Mouse (Mus musculus) induced T-regulatory cell, adult 2 months (primary cell): Measurements from ENCODE around the gene G430095P16Rik.

Experiments used
- DNase-seq: peaks from one replicate; pipeline ENCODE4 v3.0.0-alpha.2; 2012; ENCODE audit warnings: low read depth

G430095P16Rik gene

DNA sequence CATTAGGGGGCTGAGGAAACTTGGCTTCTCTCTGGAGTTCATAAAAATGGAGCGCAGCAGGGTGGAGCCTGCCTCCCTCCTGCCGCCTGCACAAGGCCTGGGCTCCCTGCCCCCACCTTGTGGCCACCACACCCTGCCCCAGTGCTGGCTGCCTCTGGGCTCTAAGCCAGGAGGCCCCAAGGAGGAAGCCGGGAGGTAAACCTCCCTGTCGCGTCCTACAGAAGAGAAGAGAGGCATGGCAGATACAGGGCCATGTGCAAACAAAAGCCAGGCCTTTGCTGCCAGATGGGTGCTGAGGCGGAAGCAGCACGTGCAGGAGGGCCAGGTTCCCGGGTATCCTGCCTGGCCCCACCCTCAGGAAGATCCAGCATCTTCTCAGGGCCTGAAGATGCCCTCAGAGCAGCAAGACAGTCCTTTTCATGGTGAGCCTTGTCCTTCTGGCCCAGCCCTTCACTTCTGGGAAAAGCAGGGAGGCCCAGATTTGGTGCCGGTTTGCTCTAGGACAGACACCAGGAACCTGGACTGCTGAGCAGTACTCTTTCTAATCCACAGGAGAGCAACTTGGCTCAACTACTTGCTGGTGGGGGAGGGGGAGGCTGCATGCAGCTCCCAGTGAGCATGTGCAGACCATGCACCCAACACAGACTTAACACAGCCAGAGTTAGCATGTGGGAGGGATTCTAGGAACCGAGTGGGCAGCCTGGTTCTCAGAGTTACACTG, at the start of gene G430095P16Rik:
Gene G430095P16Rik, plus strand, starts transcription at position 158 of the 721 bp plus-strand sequence.
- peak; percentile 81 for DNase-seq

DNA sequence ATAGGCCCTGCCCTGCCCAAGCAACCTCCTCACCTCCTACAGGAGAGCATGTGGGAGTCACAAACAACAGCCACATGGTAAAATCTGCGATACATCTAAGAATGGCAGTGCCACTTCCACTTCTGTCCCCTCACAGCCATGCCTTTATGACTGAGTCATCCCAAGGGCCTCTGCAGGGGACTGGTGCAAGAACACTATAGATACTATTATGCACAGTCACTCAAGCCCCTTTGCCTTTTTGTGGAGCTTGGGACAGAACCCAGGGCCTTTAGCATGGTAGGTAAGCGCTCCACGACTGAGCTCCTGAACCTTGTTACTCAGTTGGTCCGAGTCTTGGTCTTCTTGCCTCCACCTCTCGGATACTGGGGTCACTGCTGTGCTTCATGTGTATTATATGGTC, 45.5 kb upstream of the G430095P16Rik start:
- DNase-seq = no peak

DNA sequence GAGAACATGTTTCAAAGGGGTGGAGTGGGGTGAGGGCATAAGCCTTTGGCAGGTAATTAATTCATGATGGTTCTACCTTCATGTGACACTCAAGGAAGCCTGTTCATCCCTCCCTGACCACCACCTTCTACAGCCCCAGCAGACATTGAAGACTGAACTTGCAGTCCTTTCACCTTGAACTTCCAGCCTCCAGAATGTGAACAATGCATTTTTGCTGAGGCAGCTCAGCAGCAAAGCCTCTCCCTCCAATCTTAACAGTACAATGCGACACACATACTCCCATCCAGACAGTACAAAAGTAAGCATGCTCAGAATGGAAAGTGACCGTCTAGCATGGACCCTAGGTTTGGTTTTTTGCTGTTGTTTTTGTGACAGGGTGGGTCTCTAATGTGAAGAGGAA, 41.3 kb upstream of the G430095P16Rik start:
- no peak for DNase-seq

DNA sequence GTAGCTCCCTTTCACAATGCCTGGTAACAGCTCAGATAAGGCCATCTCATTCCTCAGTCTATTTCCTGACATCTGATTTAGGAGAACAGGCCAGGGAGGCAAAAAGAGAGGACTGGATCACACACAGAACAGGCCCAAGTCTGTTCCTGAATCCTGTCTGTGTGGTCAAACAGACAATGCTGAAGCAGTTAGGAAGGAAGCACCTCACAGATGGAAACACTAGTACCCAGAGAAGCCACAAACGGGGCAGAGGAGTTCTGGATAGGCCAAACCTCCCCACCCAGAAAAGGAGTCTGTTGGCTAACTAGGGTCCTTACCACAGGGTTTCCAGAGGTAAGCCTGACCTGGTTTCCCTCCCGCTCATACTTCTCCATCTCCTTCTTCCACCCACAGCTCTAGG, 40.5 kb upstream of the G430095P16Rik start:
- no peak for DNase-seq

DNA sequence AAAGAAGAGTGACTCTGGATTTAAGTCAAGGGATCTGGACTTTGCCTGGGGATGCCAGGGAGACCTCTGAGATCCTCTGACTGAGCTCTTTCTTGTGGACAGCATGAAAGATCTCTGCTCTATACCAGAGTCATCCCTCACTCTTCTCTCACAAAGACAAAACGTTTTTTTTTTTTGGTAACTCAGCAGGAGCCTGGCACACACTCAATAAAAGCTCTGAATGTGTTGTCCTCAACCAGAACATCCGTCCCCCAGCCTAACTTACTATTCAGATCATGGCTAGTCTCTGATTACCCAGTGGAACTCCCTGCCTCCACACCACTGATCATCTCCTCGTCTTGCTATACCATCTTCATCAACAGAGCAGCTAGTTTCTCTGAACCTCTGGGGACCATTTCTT, 38.3 kb upstream of the G430095P16Rik start:
- no peak for DNase-seq

DNA sequence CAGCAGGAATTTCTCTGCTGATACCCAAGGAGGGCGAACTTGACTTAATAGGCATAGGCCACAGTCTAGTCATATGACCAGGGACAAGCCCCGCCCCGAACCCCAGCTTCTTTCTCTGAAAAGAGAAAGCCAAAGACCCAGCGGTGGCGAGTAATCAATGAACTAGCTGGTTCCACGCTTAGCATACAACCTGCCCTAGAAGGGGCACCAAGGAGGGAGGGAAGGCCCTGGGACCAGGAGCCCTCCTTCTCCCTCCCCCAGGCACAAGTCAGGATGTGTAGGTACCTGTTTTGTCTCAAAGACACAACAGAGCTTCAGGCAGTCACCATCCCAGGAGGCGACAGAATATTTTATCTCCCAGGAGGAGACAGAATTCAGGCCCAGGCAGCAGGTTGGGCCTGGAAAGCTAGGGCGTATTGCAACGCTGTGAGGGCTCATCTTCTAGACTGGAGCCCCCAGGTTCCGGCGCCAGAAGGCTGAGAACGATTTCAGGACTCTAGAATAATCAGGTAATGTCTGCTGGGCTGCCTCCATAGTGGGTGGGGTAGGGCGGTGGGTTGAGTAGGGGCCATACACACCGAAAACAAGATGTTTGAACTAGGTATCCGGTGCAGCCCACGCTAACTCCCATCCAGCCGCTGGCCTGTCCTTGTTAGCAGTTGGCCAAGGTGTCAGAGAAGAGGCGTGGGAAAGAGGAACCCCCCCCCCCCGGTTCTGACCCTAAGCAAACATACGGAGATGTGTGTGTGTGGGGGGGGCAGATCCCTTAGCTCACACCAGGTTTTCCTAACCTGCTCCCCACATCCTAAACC, 36.4 kb upstream of the G430095P16Rik start, which contains the start of gene Trmt1:
Gene Trmt1, plus strand, starts transcription at position 117 of the 812 bp plus-strand sequence.
- peak; percentile 75 for DNase-seq

DNA sequence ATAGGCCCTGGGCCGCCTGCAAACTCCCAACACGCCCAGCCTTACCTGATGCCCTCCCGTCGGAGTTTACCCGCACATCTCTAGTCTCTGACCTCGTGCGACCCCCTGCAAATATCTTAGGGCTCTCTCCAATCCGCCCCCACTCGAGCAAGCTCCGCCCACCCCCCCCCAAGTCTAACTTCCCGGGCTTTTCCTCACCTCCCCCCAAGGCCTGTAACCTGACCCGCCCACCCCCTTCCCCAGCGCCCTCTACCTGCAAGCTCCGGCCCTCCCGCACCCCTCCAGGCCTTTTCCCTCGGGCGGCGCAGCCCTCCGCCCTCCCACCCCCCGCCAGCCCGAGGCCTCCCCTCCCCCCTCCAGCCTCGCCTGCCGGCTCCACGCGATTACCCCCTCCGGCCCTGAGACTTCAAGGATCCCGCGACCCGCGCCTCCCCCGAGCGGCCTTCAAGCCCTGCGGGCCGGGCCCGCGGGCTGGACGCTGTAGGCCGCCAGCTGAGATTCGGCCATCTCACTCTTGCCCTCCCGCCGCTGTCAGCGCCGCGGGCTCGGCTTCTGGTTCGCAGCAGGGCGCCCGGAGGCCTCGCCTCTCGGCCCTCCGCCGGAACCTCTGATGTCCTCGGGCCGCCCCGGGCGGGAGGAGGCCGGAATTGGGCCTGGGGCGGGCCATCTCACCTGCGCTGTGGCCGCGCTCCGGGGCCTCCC, 35.7 kb upstream of the G430095P16Rik start:
- peak; percentile 56 for DNase-seq

DNA sequence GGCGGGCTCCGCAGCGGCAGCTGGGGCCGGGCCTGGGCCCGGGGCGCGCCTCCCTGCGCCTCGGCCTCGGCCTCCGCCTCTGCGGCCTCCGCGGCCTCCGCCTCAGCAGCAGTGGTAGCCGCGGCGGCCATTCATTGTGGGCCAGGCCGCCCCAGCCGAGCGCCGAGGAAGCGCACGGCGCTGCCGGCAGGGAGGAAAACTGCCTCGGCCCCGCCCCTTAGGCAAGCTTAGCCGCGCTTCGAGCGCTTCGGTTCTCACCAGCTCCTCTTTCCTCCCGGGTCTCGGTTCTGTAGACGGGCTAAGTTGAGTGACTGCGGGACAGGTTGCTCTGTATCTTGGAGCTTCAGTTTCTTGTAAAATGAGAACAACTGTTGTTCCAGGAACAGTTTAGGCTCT, 35.1 kb upstream of the G430095P16Rik start, which contains the start of gene Nacc1:
Gene Nacc1, minus strand, starts transcription at position 158 of the 396 bp plus-strand sequence.
- DNase-seq = peak; percentile 91

DNA sequence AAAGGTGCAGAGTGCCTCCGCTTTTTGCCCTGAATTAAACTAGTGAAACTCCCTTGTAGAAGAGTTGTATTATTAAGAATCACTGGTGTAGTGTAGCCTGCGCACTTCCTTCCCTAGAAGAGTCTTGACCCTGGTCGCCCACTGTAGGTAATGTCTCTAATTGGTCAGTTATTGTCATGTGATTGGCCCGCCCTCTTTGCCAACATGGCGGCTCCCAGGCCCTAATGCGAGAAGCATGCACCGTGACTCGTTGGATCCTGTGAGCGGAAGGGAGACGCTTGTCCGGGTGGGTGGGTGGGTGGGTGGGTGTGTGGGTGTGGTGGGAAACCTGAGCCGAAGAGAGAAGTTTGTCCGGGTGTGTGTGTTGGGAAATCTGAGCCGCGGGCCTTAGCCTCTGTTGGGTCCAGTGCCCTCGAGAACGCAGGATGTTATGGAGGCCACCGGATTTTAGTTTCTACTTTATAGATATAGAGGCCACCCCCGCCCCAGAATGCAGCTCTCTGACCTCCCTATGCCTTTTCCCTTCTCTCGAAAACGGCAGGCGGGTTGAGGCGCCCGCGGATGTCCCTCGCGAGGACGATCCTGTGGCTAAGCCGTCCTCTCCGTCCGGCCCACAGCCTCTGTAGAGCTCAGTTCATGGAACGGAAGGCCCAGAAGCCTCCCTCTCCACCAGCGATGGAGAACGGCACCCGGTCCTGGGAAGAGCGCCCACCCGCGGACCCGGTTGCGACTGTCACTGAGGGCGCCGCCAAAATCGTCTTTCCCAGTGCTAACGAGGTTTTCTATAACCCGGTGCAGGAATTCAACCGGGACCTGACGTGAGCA, 33.5 kb upstream of the G430095P16Rik start:
- peak; percentile 93 for DNase-seq

DNA sequence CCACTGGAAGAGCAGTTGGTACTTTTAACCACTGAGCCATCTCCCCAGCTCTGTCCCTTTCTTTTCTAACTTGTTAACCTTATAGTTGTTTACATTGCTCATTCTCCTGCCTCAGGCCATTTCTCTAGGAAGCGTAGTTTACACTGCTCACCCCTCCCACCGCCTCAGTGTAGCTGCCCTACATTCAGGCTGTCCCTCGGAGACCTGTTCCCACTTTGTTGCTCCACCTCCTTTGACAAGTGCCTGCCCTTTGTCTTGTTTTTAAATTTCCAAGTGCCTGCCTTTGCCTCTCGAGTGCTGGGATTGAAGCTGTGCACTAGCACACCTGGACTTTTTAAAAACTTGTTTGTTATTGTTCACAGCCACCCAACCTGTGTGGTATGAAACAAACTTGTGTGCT, 29.5 kb upstream of the G430095P16Rik start:
- DNase-seq = no peak

DNA sequence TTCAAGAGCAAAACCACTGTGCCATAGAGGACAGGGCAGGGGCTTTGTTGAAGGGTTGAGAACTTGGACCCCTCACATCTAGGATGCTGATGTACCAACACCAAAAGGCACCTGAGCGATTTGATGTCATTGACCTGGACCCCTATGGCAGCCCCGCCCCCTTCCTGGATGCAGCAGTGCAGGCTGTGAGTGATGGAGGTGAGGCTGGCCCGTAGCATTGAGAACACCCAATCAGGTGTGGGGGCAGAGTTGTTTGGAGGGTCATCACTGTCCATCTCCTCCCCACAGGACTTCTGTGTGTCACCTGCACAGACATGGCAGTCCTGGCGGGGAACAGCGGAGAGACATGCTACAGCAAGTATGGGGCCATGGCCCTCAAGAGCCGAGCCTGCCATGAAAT, 27.7 kb upstream of the G430095P16Rik start:
- no peak for DNase-seq

DNA sequence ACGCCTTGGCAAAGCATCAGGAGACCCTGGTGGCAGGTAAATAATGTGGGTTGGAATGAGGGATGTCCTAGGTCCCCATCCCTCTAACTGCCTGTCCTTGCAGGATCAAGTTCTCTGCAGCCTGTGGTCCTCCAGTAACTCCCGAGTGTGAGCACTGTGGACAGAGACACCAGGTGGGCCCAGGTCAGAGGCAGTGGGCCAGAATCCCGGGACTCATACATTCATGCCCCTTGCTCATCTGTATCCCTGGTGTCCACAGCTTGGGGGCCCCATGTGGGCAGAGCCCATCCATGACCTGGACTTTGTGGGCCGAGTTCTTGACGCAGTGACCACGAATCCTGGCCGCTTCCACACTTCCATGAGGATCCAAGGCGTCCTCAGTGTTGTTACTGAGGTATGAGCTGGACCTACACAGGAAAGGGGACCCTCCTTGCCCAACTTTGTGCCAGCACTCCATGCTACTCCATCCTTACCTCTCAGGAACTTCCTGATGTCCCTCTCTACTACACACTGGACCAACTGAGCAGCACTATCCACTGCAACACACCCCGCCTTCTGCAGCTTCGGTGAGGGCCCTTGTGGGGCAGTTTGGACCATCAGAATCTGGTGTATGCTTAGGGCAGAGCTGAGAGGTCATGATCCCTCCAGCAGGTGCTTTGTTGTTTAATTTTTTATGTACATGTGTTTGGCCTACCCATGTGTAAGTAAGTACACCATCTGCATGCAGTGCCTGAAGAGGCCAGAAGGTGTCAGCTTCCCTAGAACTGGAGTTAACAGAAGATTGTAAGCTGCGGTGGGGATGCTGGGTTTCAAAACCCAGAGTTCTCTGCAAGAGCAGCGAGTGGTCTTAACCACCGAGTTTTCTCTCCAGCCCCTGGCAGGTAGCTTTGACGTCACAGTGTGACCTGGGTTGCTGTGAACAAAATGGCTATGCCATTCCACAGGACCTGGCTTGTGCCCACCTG, 25.4 kb upstream of the G430095P16Rik start:
- peak; percentile 73 for DNase-seq

DNA sequence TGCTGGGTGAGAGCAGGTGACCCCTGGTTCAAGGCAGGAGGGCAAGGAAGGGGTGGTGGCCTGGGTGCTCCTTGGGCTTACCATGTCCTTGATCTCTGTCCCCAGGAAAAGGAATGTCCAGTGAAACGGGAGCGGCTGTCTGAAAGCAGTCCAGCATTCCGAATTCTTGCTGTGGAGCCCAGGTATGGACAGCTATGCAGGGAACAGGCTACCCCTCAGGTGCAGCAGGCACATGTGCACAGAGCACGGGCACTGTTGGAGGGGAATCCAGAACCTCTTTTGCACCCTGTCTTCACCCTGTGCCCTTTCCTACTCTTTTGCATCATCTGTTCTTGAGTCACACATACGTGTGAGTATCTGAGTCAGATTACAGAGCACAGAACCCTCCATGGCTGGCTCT, 24.5 kb upstream of the G430095P16Rik start:
- DNase-seq = no peak

DNA sequence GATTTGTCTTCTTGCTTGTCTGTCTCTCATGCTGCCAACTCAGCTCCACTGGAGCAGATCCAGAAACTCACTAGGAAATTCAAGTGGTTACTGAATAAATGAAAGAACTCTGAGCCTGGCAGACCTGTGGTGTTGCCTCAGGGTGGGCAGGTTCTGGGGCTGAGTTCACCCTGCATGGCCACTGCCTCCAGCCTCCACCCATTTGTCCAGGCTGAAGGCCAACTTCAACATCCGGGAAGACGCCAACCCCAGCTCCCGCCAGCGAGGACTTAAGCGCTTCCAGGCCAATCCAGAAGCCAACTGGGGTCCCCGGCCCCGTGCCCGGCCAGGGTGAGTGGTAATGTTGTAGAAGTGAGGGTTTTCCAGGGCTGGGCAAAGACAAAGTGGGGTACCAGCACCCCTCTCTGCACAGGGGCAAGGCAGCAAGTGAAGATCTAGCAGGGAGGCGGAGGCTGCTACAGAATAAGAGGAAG, 23.8 kb upstream of the G430095P16Rik start:
- DNase-seq = no peak

DNA sequence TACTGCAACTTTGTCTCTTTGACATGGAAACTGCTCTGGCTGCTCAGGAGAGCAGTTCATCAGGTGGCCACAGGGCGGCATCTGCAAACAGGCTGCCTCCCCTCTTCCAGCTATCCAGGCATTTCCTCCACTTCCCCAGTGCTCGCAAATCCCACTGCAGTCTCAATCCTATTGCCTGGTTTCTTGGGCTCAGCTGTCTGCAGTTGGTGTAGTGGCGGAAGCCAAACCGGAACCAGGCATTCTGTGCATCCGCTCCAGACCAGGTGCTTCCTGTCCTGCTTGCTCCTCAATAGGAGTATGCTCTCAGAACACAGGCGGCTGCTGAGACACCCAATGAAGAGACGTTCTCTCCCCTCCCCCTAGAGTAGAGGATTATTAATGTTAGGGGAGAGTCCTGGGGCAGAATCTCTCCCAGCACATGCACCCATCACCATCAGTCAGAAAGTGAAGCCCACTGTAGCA, 22.9 kb upstream of the G430095P16Rik start:
- peak; percentile 57 for DNase-seq

DNA sequence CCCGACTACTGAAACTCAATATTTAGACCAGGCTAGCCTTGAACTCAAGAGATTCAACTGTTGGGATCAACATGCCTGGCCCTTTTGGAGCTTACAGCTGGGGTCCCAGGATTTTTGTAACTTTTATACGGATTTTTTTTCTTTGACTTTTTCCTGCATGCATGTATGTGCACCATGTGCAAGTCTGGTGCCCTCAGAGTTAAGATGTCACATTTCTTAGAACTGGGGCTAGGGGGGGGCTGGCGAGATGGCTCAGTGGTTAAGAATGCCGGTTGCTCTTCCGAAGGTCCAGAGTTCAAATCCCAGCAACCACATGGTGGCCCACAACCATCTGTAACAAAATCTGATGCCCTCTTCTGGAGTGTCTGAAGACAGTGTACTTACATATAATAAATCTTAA, 22.3 kb upstream of the G430095P16Rik start:
- no peak for DNase-seq

DNA sequence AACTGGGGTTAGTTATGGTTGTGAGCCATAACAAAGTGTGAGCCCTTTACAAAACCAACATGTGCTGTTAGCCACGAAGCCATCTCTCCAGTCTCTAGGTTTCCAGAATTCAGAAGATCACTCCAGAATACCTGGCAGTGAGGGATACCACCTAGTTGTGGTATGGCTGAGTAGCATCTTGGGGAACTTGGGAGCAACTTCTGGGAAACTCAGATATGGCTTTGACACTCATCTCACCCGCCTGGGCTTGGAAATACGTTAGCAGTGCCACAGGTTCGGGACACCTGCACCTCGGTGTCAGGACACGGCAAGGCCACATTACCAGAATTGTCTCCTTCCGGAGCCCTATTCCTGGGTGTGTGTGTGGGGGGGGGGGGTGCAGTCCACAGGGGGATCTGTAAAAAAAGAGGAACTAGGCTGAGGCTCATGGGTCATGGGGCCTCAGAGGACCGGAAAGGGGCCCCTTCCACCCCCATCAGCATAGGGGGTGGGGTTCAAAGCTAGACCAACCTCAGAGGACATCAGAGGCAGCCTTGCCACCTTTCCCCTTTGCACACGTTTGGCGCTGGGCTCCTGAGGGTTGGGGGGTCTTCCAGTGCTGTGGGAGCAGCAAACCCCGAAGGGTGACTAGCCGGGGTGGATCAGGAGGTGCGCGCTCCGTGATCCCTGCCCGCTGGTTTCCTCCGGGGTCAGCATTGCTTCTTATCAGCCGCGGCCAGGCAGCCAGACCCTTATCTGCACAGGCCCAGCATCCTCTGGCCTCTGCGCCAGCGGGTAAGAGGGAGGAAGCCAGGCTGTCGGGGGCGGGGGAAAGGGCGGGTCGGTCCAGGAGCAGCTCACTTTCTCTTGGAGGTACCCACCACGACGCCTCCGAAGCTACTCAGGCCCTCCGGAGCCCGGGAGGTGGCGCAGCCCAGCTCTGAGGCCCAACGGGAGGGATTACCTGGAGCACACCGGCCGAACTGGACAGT, 21.6 kb upstream of the G430095P16Rik start, which contains the start of gene Lyl1:
Gene Lyl1, plus strand, starts transcription at position 517 of the 971 bp plus-strand sequence.
- DNase-seq = peak; percentile 58

DNA sequence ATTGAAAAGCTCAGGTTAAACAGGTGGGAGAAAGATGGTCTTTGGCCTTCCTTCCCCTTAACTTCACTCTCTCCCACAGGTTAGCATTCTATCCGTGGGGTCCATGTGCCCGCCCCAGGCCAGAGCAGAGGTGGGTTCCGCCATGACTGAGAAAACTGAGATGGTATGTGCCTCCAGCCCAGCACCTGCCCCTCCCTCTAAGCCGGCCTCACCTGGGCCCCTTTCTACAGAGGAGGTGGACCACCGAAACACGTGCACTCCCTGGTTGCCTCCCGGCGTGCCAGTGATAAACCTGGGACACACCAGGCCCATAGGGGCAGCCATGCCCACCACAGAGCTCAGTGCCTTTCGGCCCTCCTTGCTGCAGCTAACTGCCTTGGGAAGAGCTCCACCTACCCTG, 20.2 kb upstream of the G430095P16Rik start:
- no peak for DNase-seq

DNA sequence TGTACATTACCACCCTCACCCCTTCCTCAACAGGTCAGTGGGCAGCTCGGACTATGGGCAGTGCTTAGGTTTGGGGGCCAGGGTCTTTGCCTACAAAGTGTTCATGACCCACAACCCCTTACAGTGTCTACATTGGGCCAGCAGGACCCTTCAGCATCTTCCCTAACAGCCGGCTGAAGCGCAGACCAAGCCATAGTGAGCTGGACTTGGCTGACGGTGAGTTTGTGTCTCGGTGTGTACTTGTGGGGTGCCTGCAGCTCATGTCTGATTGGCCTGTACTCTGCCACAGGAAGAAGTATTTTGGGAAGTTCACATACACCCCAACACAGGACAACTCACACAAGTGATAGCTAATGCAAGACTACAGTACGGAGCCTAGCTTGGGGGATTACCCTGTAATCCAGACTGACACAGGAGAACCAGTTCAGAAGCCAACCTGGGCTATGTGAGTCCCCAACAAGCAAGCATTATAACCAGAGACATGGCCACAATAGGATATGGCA, 19.8 kb upstream of the G430095P16Rik start:
- no peak for DNase-seq
